Mouse (Mus musculus) myocyte (in vitro differentiated cells): Measurements from ENCODE around the gene Efnb2. TPM values are rescaled to one million over a fixed set of nuclear protein-coding genes. Genes with fewer than 3 reads are reported as not detected.

Experiments
- H3K27me3 ChIP-seq: one replicate; pipeline ENCODE4 v1.6.1; 2011; ENCODE audit not compliant: control insufficient read depth, insufficient read depth, insufficient read length
- H3K36me3 ChIP-seq: one replicate; pipeline ENCODE4 v1.6.1; 2011; ENCODE audit not compliant: control insufficient read depth, insufficient read depth
- H3K4me2 ChIP-seq: one replicate; pipeline ENCODE4 v1.6.1; 2011; ENCODE audit warnings: low read depth, control low read depth
- H3K4me3 ChIP-seq: one replicate; pipeline ENCODE4 v1.5.1; 2011; ENCODE audit warnings: mild to moderate bottlenecking, control low read depth, moderate library complexity
- H3K79me2 ChIP-seq: one replicate; pipeline ENCODE4 v1.6.1; 2011; ENCODE audit not compliant: control insufficient read depth, insufficient read depth
- H3ac ChIP-seq: one replicate; pipeline ENCODE4 v1.6.1; 2011; ENCODE audit not compliant: control insufficient read depth, insufficient read length
- CEBPB ChIP-seq: IDR thresholded peaks from 2 replicates; pipeline ENCODE4 v1.6.1; 2011; ENCODE audit warnings: mild to moderate bottlenecking, moderate library complexity; ENCODE audit not compliant: poor library complexity, insufficient read depth, severe bottlenecking
- E2F4 ChIP-seq: IDR thresholded peaks from one replicate; pipeline ENCODE4 v1.6.1; 2011; ENCODE audit warnings: mild to moderate bottlenecking, control low read depth, moderate library complexity; ENCODE audit not compliant: insufficient read depth
- MAX ChIP-seq: IDR thresholded peaks from one replicate; pipeline ENCODE4 v1.6.1; 2011; ENCODE audit warnings: low read depth, mild to moderate bottlenecking, control low read depth
- MYOD1 ChIP-seq, 3 experiments: IDR thresholded peaks; one replicate each; pipeline ENCODE4 v1.6.1; 2011; ENCODE audit warnings: control low read depth in 2 of 3, low read depth in 2 of 3, mild to moderate bottlenecking in 2 of 3, moderate library complexity in 1 of 3; ENCODE audit not compliant: insufficient read length in 2 of 3, control insufficient read depth in 1 of 3
- MYOG ChIP-seq, 3 experiments: IDR thresholded peaks; one replicate each; pipeline ENCODE4 v1.6.1; 2011; ENCODE audit warnings: control low read depth in 2 of 3, low read depth in 2 of 3, mild to moderate bottlenecking in 2 of 3; ENCODE audit not compliant: insufficient read length in 2 of 3, control insufficient read depth in 1 of 3, insufficient read depth in 1 of 3
- POLR2A ChIP-seq: IDR thresholded peaks from one replicate; pipeline ENCODE4 v1.6.1; 2011; ENCODE audit warnings: low read depth, mild to moderate bottlenecking, control low read depth, moderate library complexity; ENCODE audit not compliant: insufficient read length
- POLR2AphosphoS2 ChIP-seq: IDR thresholded peaks from one replicate; pipeline ENCODE4 v1.6.1; 2011; ENCODE audit warnings: low read depth, control low read depth; ENCODE audit not compliant: insufficient read length
- REST ChIP-seq: IDR thresholded peaks from one replicate; pipeline ENCODE4 v1.6.1; 2011; ENCODE audit warnings: mild to moderate bottlenecking, control low read depth, moderate library complexity; ENCODE audit not compliant: insufficient read depth, insufficient read length
- SRF ChIP-seq: IDR thresholded peaks from one replicate; pipeline ENCODE4 v1.6.1; 2011; ENCODE audit warnings: low read depth; ENCODE audit not compliant: control insufficient read depth, insufficient read length
- TCF12 ChIP-seq: IDR thresholded peaks from one replicate; pipeline ENCODE4 v1.6.1; 2011; ENCODE audit warnings: mild to moderate bottlenecking, control low read depth; ENCODE audit not compliant: poor library complexity, insufficient read depth, severe bottlenecking
- TCF3 ChIP-seq: IDR thresholded peaks from one replicate; pipeline ENCODE4 v1.6.1; 2011; ENCODE audit warnings: low read depth, control low read depth; ENCODE audit not compliant: insufficient read length
- USF1 ChIP-seq: IDR thresholded peaks from one replicate; pipeline ENCODE4 v1.6.1; 2011; ENCODE audit warnings: low read depth, mild to moderate bottlenecking, control low read depth, moderate library complexity
- polyA plus RNA-seq: library from polyadenylated mRNA; unstranded; fragments of >200 nt; fragmentation: generic; extraction: Trizol; gene quantifications from one replicate; pipeline ENCODE4 v1.2.1, GENCODE M21; 2012; ENCODE audit warnings: missing spikeins

Efnb2 gene
- polyA plus RNA-seq, 1 experiment, result 10.3 TPM

GRCm38 (mm10) chr8:8583290-8583980, 77.6 kb downstream of the Efnb2 start:
- H3K4me3 ChIP-seq, result no peak overlapping the region
- H3K36me3 ChIP-seq, result no peaks in the 10 kb centered on the region
- no peak for TF ChIP-seq REST
- TF ChIP-seq MYOD1 (IDR thresholded peaks at IDR 0.05; ENCODE audit: control insufficient read depth in 1 of 3, insufficient read length in 2 of 3, low read depth in 2 of 3), result no peak
- no peak for TF ChIP-seq MAX
- TF ChIP-seq E2F4, result no peak
- TF ChIP-seq CEBPB, result no peak
- no peak for TF ChIP-seq SRF
- no peak for TF ChIP-seq TCF12
- TF ChIP-seq MYOG (IDR thresholded peaks at IDR 0.05; ENCODE audit: control insufficient read depth in 1 of 3, insufficient read depth in 1 of 3, insufficient read length in 2 of 3, low read depth in 2 of 3), result no peak
- no peak for TF ChIP-seq USF1
- no peak for TF ChIP-seq POLR2AphosphoS2

GRCm38 (mm10) chr8:8577770-8578303, 83.2 kb downstream of the Efnb2 start:
- Histone ChIP-seq H3ac (no peak overlapping the region), H3K27me3 (no peaks in the 10 kb centered on the region), H3K4me3 (no peak overlapping the region), H3K36me3 (no peaks in the 10 kb centered on the region), H3K79me2 (no peaks in the 10 kb centered on the region), H3K4me2 (no peak overlapping the region)
- no peak for TF ChIP-seq TCF12

More at GRCm38 (mm10) chr8:8583290-8583980, 77.6 kb downstream of the Efnb2 start:
- no peak overlapping the region for H3ac ChIP-seq
- H3K79me2 ChIP-seq, result no peaks in the 10 kb centered on the region
- H3K4me2 ChIP-seq, result no peak overlapping the region
- no peaks in the 10 kb centered on the region for H3K27me3 ChIP-seq

- TF ChIP-seq TCF3 (no peak), USF1 (no peak), MYOD1 (IDR thresholded peaks at IDR 0.05; ENCODE audit: control insufficient read depth in 1 of 3, insufficient read length in 2 of 3, low read depth in 2 of 3) (no peak), CEBPB (no peak), POLR2A (no peak), POLR2AphosphoS2 (no peak), MYOG (IDR thresholded peaks at IDR 0.05; ENCODE audit: control insufficient read depth in 1 of 3, insufficient read depth in 1 of 3, insufficient read length in 2 of 3, low read depth in 2 of 3) (no peak), REST (no peak)
- Histone ChIP-seq H3ac (no peak overlapping the region), H3K4me2 (no peak overlapping the region), H3K27me3 (no peaks in the 10 kb centered on the region), H3K4me3 (no peak overlapping the region), H3K36me3 (no peaks in the 10 kb centered on the region), H3K79me2 (no peaks in the 10 kb centered on the region)
Observed at GRCm38 (mm10) chr8:8576833-8577232, 84.2 kb downstream of the Efnb2 start.

- Histone ChIP-seq H3K4me2 (no peak overlapping the region), H3K36me3 (no peaks in the 10 kb centered on the region), H3K79me2 (no peaks in the 10 kb centered on the region), H3ac (no peak overlapping the region), H3K4me3 (no peak overlapping the region), H3K27me3 (no peaks in the 10 kb centered on the region)
- TF ChIP-seq USF1 (no peak), TCF3 (no peak), E2F4 (no peak), TCF12 (no peak), CEBPB (no peak), MAX (no peak), SRF (no peak), MYOD1 (IDR thresholded peaks at IDR 0.05; ENCODE audit: control insufficient read depth in 1 of 3, insufficient read length in 2 of 3, low read depth in 2 of 3) (no peak)
Observed at GRCm38 (mm10) chr8:8576286-8576685, 84.8 kb downstream of the Efnb2 start.

GRCm38 (mm10) chr8:8574521-8575499, 86.2 kb downstream of the Efnb2 start:
- H3K36me3 ChIP-seq, result no peaks in the 10 kb centered on the region
- no peaks in the 10 kb centered on the region for H3K27me3 ChIP-seq
- no peaks in the 10 kb centered on the region for H3K79me2 ChIP-seq
- TF ChIP-seq MAX (no peak), CEBPB (no peak), MYOD1 (IDR thresholded peaks at IDR 0.05; ENCODE audit: control insufficient read depth in 1 of 3, insufficient read length in 2 of 3, low read depth in 2 of 3) (no peak), POLR2AphosphoS2 (no peak), MYOG (IDR thresholded peaks at IDR 0.05; ENCODE audit: control insufficient read depth in 1 of 3, insufficient read depth in 1 of 3, insufficient read length in 2 of 3, low read depth in 2 of 3) (no peak), POLR2A (no peak), SRF (no peak), E2F4 (no peak), TCF12 (no peak), USF1 (no peak), REST (no peak), TCF3 (no peak)
- H3K4me2 ChIP-seq, result no peak overlapping the region
- no peak overlapping the region for H3ac ChIP-seq
- no peak overlapping the region for H3K4me3 ChIP-seq
